Mouse (Mus musculus) embryonic stem cell, embryonic (primary cell): ENCODE measurements around the gene Frzb.

Experiments
- CTCF ChIA-PET, 4 experiments: fragments of 300-600 bp in 2 of 4; fragments of 350-600 bp in 2 of 4; sonication (Branson Sonifier 250); formaldehyde crosslinking; loops; one replicate each; lab custom pipeline; 2022; ENCODE audit warnings: inconsistent platforms in 2 of 4; lab: Charles Lee
- POLR2A ChIA-PET, 4 experiments: fragments of 300-600 bp in 2 of 4; fragments of 350-600 bp in 2 of 4; sonication (Branson Sonifier 250); formaldehyde crosslinking; loops; one replicate each; lab custom pipeline; 2022; ENCODE audit warnings: antibody characterized with exemption in 4 of 4, inconsistent platforms in 1 of 4; lab: Charles Lee

Gene Frzb

DNA sequence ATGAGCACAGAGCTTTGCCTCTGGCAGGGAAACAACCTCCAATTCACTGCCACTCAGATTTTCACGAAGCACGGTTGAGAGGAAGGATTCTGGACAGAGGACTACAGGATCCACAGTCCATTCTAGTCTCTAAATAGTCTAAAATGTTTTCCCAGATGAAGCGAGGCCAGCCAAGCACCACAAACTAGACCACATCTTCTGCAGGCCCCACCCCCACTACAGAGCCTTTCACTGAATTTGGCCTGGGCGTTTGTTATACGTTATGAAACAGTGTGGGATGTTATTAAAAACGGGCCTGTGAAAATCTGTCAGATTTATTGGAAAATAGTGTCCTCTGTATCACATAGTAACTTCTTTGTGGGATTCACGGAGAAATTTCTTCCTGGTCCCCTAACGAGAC, 76.0 kb downstream of the Frzb start:
- POLR2A ChIA-PET = no interaction called here
- CTCF ChIA-PET = no interaction called here
